Mouse (Mus musculus) cortical plate, adult 2 months (tissue): Measurements from ENCODE around the gene Rrm1.

Experiments
- CTCF ChIP-seq: fragments of 200-500 bp; IDR thresholded peaks from 2 replicates; pipeline ENCODE4 v1.5.1; 2011; ENCODE audit warnings: mild to moderate bottlenecking, control low read depth, low read length; ENCODE audit not compliant: insufficient read depth; ENCODE audit errors: extremely low read depth
- POLR2A ChIP-seq: fragments of 200-500 bp; IDR thresholded peaks from 2 replicates; pipeline ENCODE4 v1.6.1; 2011; ENCODE audit warnings: mild to moderate bottlenecking, low read length, control low read depth; ENCODE audit not compliant: insufficient read depth; ENCODE audit errors: extremely low read depth

DNA sequence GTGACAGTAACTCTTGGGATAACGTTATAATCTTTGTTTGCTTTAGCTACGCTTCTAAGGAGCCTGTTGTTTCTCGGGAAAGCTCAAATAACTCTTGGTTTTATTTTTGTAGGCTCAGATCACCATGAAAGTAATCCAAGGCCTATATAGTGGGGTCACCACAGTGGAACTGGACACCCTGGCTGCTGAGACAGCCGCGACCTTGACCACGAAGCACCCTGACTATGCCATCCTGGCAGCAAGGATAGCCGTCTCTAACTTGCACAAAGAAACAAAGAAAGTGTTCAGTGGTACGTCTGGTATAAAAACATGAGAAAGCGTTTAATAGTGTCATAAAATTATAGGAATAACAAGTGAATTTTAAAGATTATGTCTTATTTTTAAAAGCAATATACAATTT lies 4.9 kb downstream of the Rrm1 start:
- no peak for TF ChIP-seq CTCF
- no peak for TF ChIP-seq POLR2A
